Comparison of ENCODE assay signal across 25 mouse cellular contexts in the genomic region with DNA sequence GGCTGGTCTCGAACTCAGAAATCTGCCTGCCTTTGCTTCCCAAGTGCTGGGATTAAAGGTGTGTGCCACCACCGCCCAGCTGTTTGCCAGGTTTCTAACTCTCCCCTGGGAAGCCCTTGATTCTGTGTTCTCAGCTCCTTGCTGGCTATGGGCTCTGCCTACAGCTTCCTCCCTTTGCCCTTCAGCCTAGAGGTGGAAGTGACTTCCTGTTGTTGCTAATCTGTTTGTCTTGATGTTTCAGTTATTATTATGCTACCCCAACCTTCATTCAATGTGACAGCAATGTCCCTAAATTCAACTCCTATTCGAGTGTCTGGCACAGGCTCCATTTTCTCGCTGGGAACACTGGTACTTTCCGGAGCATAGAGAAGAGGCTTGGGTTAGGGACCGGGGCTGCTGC. TPM values are rescaled to one million over a fixed set of nuclear protein-coding genes. Genes with fewer than 3 reads are reported as not detected.
DNase-seq lines count a peak whose midpoint lies in the region; ATAC-seq lines count a peak whose summit lies in the region.
"Had no signal": no experiment of that assay in that cellular context is flagged by ENCODE, and none has a peak within 500 bp of the region (broad histone marks: within the 10 kb centered on the region; RNA-seq: fewer than 3 reads in every experiment).

No protein-coding gene starts in this region.

- no peaks in the 10 kb centered on the region for H3K9me3 ChIP-seq in midbrain, embryonic 11.5 days (ENCODE audit: control insufficient read depth, low read length)
- H3K9me3 ChIP-seq: forebrain, embryonic 10.5 days; hindbrain, embryonic 12.5 days; hindbrain, embryonic 15.5 days; intestine, embryonic 15.5 days had no signal

- peak overlapping the region; percentile 51 for H3K27ac ChIP-seq in brown adipose tissue, adult 24 weeks (replicated peaks; ENCODE audit: low read depth, low read length)
- H3K27ac ChIP-seq in midbrain, embryonic 11.5 days (ENCODE audit: low read depth, low read length) = no peak overlapping the region
- H3K27ac ChIP-seq: forebrain, embryonic 10.5 days; forebrain, embryonic 13.5 days; hindbrain, embryonic 12.5 days; hindbrain, embryonic 15.5 days; intestine, embryonic 15.5 days had no signal

- no peak overlapping the region for H3K4me2 ChIP-seq in midbrain, embryonic 11.5 days
- H3K4me2 ChIP-seq: forebrain, embryonic 13.5 days; heart, embryonic 11.5 days; hindbrain, embryonic 12.5 days; hindbrain, embryonic 15.5 days; intestine, embryonic 15.5 days had no signal

- no peaks in the 10 kb centered on the region; the same call in 1 of the 2 replicates for H3K27me3 ChIP-seq in midbrain, embryonic 11.5 days (ENCODE audit: control insufficient read depth, insufficient read depth, low read length)
- H3K27me3 ChIP-seq: forebrain, embryonic 13.5 days; hindbrain, embryonic 12.5 days; hindbrain, embryonic 15.5 days; intestine, embryonic 15.5 days had no signal

- H3K9ac ChIP-seq in midbrain, embryonic 11.5 days (ENCODE audit: low read length) = no peak overlapping the region
- H3K9ac ChIP-seq: forebrain, embryonic 13.5 days; hindbrain, embryonic 12.5 days; hindbrain, embryonic 15.5 days; intestine, embryonic 15.5 days had no signal

- no peaks in the 10 kb centered on the region for H3K36me3 ChIP-seq in midbrain, embryonic 11.5 days (ENCODE audit: control insufficient read depth, insufficient read depth, low read length)
- H3K36me3 ChIP-seq: hindbrain, embryonic 15.5 days had no signal

- whole genome bisulfite sequencing in midbrain, embryonic 11.5 days = 88% methylated on average over 6 of the region's 6 CpGs

- ATAC-seq in CD4-positive, CD25-positive, alpha-beta regulatory T cell, adult 4 months = peak; percentile 82
- no peak for ATAC-seq in midbrain, embryonic 11.5 days (ENCODE audit: low FRiP score)
- ATAC-seq: forebrain, embryonic 13.5 days; forebrain, embryonic 16.5 days; intestine, embryonic 15.5 days had no signal

- H3K4me1 ChIP-seq in brown adipose tissue, adult 24 weeks (ENCODE audit: control insufficient read depth, insufficient read depth, insufficient read length, low read length) = peaks cover 29% of the 10 kb centered on the region
- H3K4me1 ChIP-seq in midbrain, embryonic 11.5 days (ENCODE audit: control insufficient read depth, insufficient read depth, low read length) = no peaks in the 10 kb centered on the region
- H3K4me1 ChIP-seq: forebrain, embryonic 10.5 days; hindbrain, embryonic 12.5 days; hindbrain, embryonic 15.5 days; intestine, embryonic 15.5 days had no signal

- peak; percentile 41 for DNase-seq in lung, postnatal 36 days
- no peak for DNase-seq in lung, postnatal 4 days
- DNase-seq in adrenal gland, postnatal 14 days = no peak
- no peak for DNase-seq in adipocyte (ENCODE audit: low spot score)
- no peak for DNase-seq in midbrain, embryonic 11.5 days (ENCODE audit: low spot score, missing footprints)
- DNase-seq: adrenal gland, adult 2 months; adrenal gland, postnatal 36 days; B cell, adult 2 months; cerebellum, adult 11-12 months; cerebellum, adult 8-10 months; cerebellum, postnatal 10 days; cerebellum, postnatal 36 days; gastrocnemius, postnatal 10 days; gastrocnemius, postnatal 36 days; heart, adult 11 months had no signal

- no peak overlapping the region for H3K4me3 ChIP-seq in brown adipose tissue, adult 24 weeks (ENCODE audit: insufficient read depth, low read depth, low read length)
- no peak overlapping the region for H3K4me3 ChIP-seq in midbrain, embryonic 11.5 days (ENCODE audit: low read depth, low read length)
- H3K4me3 ChIP-seq: forebrain, embryonic 10.5 days; forebrain, embryonic 13.5 days; hindbrain, embryonic 12.5 days; hindbrain, embryonic 15.5 days; intestine, embryonic 15.5 days had no signal

RNA-seq across cellular contexts. Expression of a gene that starts 11.6 kb away (rescaled TPM):
- 10 to 100 TPM; 40.5 to 57.0 TPM for polyA plus RNA-seq in CD4-positive, CD25-positive, alpha-beta regulatory T cell, adult 4 months (2017; shearing (Covaris generic))
- polyA plus RNA-seq in brown adipose tissue, adult 24 weeks (2012; ENCODE audit: insufficient read depth, insufficient read length, missing spikeins) = 42.6 and 44.5 TPM in 2 replicates
- total RNA-seq in adrenal gland, postnatal 14 days (2021) = 119 and 130 TPM in 2 replicates
- 69.2 and 74.2 TPM in 2 replicates for polyA plus RNA-seq in midbrain, embryonic 11.5 days (2014; fragmentation: Nextera tagmentation; extraction: Ambion mirVana)

RNA-seq across cellular contexts. Expression of a gene that starts 22.4 kb away (rescaled TPM):
- polyA plus RNA-seq in CD4-positive, CD25-positive, alpha-beta regulatory T cell, adult 4 months (2017; shearing (Covaris generic)) = 10 to 100 TPM; 17.8 to 34.4 TPM
- polyA plus RNA-seq in brown adipose tissue, adult 24 weeks (2012; ENCODE audit: insufficient read depth, insufficient read length, missing spikeins) = 18.6 and 24.1 TPM in 2 replicates
- 44.8 and 57.9 TPM in 2 replicates for total RNA-seq in adrenal gland, postnatal 14 days (2021)
- polyA plus RNA-seq in midbrain, embryonic 11.5 days (2014; fragmentation: Nextera tagmentation; extraction: Ambion mirVana) = 17.4 and 21.8 TPM in 2 replicates

RNA-seq across cellular contexts. Expression of a gene that starts 47.2 kb away (rescaled TPM):
- polyA plus RNA-seq in CD4-positive, CD25-positive, alpha-beta regulatory T cell, adult 4 months (2017; shearing (Covaris generic)) = 10 to 100 TPM; 36.5 to 68.4 TPM
- 16.9 and 17.0 TPM in 2 replicates for polyA plus RNA-seq in brown adipose tissue, adult 24 weeks (2012; ENCODE audit: insufficient read depth, insufficient read length, missing spikeins)
- total RNA-seq in adrenal gland, postnatal 14 days (2021) = 43.8 and 45.0 TPM in 2 replicates
- 26.8 and 32.1 TPM in 2 replicates for polyA plus RNA-seq in midbrain, embryonic 11.5 days (2014; fragmentation: Nextera tagmentation; extraction: Ambion mirVana)

RNA-seq across cellular contexts. Expression of a gene that starts 50.6 kb away (rescaled TPM):
- polyA plus RNA-seq in CD4-positive, CD25-positive, alpha-beta regulatory T cell, adult 4 months (2017; shearing (Covaris generic)) = 1 to 10 TPM; 2.1 to 3.0 TPM
- not detected in 2 replicates for polyA plus RNA-seq in brown adipose tissue, adult 24 weeks (2012; ENCODE audit: insufficient read depth, insufficient read length, missing spikeins)
- 2.9 and 3.3 TPM in 2 replicates for total RNA-seq in adrenal gland, postnatal 14 days (2021)
- 0.10 TPM in 1 of 2 replicates, not detected in the other for polyA plus RNA-seq in midbrain, embryonic 11.5 days (2014; fragmentation: Nextera tagmentation; extraction: Ambion mirVana)
- total RNA-seq: hematopoietic stem cell, adult 5-6 weeks had no signal
